Mouse (Mus musculus) C2C12 (cell line): ENCODE measurements at regions not wholly inside any gene's neighbourhood (a gene's known extent, or its start where the extent isn't known, plus 50 kb on each side); places are given as distances from the start of the nearest gene placed in this dataset.

Source experiments
- H3K27me3 ChIP-seq: one replicate; pipeline ENCODE4 v1.6.1; 2011; ENCODE audit not compliant: control insufficient read depth, insufficient read depth, insufficient read length
- H3K36me3 ChIP-seq: one replicate; pipeline ENCODE4 v1.6.1; 2011; ENCODE audit not compliant: control insufficient read depth, insufficient read depth
- H3K4me3 ChIP-seq: one replicate; pipeline ENCODE4 v1.5.1; 2011; ENCODE audit warnings: mild to moderate bottlenecking, control low read depth; ENCODE audit not compliant: poor library complexity, insufficient read depth, severe bottlenecking
- H3K79me2 ChIP-seq: one replicate; pipeline ENCODE4 v1.6.1; 2011; ENCODE audit not compliant: control insufficient read depth, insufficient read depth
- H3K79me3 ChIP-seq: one replicate; pipeline ENCODE4 v1.6.1; 2011; ENCODE audit warnings: low read depth, control low read depth
- H3ac ChIP-seq: one replicate; pipeline ENCODE3; 2011; ENCODE audit warnings: low read depth; ENCODE audit not compliant: control insufficient read depth, insufficient read length
- CEBPB ChIP-seq: IDR thresholded peaks from one replicate; pipeline ENCODE4 v1.6.1; 2011; ENCODE audit warnings: low read depth, mild to moderate bottlenecking, control low read depth, moderate library complexity
- CTCF ChIP-seq: IDR thresholded peaks from one replicate; pipeline ENCODE4 v1.5.1; 2011; ENCODE audit not compliant: control insufficient read depth, insufficient read depth, insufficient read length
- FOSL1 ChIP-seq: IDR thresholded peaks from one replicate; pipeline ENCODE4 v1.8.0; 2011; ENCODE audit warnings: mild to moderate bottlenecking, low read length; ENCODE audit not compliant: poor library complexity, insufficient read depth, severe bottlenecking
- MAX ChIP-seq: IDR thresholded peaks from one replicate; pipeline ENCODE4 v1.6.1; 2011; ENCODE audit warnings: mild to moderate bottlenecking, control low read depth
- MYOD1 ChIP-seq: IDR thresholded peaks from one replicate; pipeline ENCODE4 v1.6.1; 2011; ENCODE audit warnings: low read depth; ENCODE audit not compliant: control insufficient read depth, insufficient read length
- MYOG ChIP-seq: IDR thresholded peaks from one replicate; pipeline ENCODE4 v1.6.1; 2011; ENCODE audit not compliant: control insufficient read depth, insufficient read length; ENCODE audit errors: extremely low read depth
- USF1 ChIP-seq: IDR thresholded peaks from one replicate; pipeline ENCODE4 v1.6.1; 2011; ENCODE audit warnings: low read depth, mild to moderate bottlenecking, control low read depth, moderate library complexity

DNA sequence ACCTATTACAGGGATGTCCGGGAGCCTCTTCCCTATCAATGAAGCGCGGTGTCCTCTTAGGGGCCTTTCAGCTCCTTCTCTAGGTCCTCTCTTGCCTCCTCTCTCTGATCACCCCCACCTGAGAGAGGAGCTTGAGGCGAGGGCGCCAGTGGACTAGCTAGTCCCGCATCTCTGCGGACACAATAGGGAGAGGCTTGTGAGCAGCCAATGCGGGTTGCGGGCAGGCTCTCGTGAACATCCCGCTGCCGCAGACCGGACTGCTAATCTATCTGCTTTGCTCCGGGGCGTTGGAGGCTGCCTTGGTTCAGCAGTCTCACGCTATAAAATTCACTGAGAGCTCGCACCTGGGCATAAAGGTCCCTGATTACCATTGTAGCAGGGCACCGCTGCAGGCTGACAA lies 279.3 kb upstream of the Robo1 start:
- H3K79me2 ChIP-seq = no peaks in the 10 kb centered on the region
- no peaks in the 10 kb centered on the region for H3K79me3 ChIP-seq
- TF ChIP-seq CEBPB (no peak), USF1 (no peak), MYOG (no peak), FOSL1 (no peak), MAX (no peak), MYOD1 (no peak), CTCF (no peak)
- no peaks in the 10 kb centered on the region for H3K27me3 ChIP-seq
- H3K36me3 ChIP-seq = no peaks in the 10 kb centered on the region
- H3ac ChIP-seq = no peak overlapping the region
- no peak overlapping the region for H3K4me3 ChIP-seq

DNA sequence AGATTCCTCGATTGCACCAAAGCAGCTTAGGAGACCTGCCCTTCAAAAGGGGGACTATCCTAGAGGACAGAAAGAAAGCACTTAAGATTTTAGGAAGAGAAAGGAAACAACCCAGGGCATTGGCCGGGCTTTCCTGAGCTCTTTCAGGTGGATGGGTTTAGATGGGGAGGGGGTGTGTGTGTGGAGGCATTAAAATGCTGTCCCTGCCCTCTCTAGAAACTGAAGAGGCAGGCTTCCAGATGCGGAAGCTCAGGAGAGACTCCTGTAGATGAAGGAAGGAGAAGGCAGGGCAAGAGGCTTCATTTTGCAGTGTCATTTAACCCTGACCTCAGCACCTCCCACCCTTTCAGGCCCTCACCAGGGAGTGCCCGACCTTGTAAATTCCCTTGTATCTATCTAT lies 278.8 kb upstream of the Robo1 start:
- Histone ChIP-seq H3K79me3 (no peaks in the 10 kb centered on the region), H3K79me2 (no peaks in the 10 kb centered on the region), H3K36me3 (no peaks in the 10 kb centered on the region), H3ac (no peak overlapping the region), H3K4me3 (no peak overlapping the region), H3K27me3 (no peaks in the 10 kb centered on the region)
- TF ChIP-seq CTCF = no peak

DNA sequence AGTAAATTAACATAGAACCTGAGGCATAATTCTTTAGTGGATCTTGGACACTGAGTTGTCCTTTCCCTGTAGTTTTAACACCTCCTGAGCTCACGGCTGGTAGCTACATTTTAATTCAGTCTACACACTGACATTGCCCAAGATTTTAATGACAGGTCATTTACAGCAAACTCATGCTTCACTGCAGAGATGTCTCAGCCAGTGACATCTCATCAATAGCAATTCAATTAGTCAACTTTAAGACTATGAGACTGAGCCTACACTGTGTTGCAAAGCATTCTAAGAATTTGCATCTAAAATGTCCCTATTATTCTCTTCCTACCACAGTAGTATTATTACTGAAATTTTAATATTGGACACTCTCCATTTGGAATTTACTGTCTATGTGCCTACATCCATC lies 239.9 kb upstream of the Robo1 start:
- no peaks in the 10 kb centered on the region for H3K36me3 ChIP-seq
- no peaks in the 10 kb centered on the region for H3K79me3 ChIP-seq
- no peaks in the 10 kb centered on the region for H3K79me2 ChIP-seq
- H3K27me3 ChIP-seq = no peaks in the 10 kb centered on the region
- TF ChIP-seq MYOD1 (no peak), MYOG (no peak), CTCF (no peak), MAX (no peak), CEBPB (no peak), FOSL1 (no peak), USF1 (no peak)
- no peak overlapping the region for H3ac ChIP-seq
- no peak overlapping the region for H3K4me3 ChIP-seq

DNA sequence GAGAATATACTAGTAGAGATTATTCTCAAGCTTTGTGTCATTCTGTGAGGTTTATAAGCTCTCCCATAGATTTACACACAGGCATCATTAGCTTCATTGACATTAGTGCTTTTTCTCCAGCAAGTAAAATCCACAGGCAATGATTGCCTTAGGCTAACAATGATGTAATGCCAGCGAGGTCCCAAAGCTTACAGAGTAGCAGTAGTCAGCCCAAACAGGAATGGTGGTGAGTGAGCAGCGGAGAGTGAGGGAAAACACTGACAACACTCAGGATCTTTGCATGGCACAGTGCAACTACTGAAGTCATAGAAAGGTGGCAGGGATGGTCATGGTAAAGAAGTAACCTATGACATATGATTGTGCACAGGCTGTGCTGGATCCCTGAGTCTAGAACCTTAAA lies 238.5 kb upstream of the Robo1 start:
- H3K36me3 ChIP-seq = no peaks in the 10 kb centered on the region
- H3K79me3 ChIP-seq = no peaks in the 10 kb centered on the region
- no peaks in the 10 kb centered on the region for H3K79me2 ChIP-seq
- H3K4me3 ChIP-seq = no peak overlapping the region
- no peak for TF ChIP-seq CTCF
- no peak for TF ChIP-seq USF1
- TF ChIP-seq MYOD1 = no peak
- no peak for TF ChIP-seq MYOG
- no peak for TF ChIP-seq FOSL1
- no peak for TF ChIP-seq CEBPB
- TF ChIP-seq MAX = no peak
- H3ac ChIP-seq = no peak overlapping the region
- H3K27me3 ChIP-seq = no peaks in the 10 kb centered on the region

DNA sequence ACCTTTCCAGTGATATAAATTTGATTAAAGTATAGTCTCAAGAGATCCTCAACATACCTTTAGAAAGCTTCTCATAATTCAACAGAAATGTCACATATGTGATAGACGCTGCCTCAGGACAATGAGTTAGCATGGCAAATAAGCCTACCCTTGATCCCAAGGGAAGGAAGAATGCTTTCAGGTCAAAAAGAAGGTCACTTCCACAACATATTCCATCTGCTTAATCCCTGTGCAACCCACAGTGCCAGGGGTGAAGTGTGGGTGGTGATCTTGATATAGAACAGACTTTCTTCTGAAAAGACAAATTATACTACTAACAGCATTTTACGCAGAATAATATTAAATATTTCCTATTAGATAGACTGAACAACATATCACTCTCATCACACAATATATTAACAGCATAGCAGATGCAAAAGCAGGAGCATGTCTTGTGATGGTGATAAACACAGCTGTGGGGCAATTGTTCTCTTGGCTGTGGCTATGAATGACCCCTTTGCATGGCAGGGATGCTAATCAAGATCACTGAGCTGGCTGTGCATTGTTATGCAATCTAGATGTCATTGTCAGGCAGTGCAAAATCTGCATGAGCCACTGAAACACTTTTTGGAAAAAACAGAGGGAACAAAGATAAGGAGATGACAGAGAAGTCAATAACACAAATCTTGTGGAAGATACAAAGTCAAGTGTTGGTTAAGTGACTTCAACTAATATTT lies 236.2 kb upstream of the Robo1 start:
- TF ChIP-seq CTCF = no peak
- no peak for TF ChIP-seq FOSL1
- TF ChIP-seq MYOG = no peak
- TF ChIP-seq CEBPB = no peak
- TF ChIP-seq MAX = no peak
- no peak for TF ChIP-seq MYOD1
- TF ChIP-seq USF1 = no peak

DNA sequence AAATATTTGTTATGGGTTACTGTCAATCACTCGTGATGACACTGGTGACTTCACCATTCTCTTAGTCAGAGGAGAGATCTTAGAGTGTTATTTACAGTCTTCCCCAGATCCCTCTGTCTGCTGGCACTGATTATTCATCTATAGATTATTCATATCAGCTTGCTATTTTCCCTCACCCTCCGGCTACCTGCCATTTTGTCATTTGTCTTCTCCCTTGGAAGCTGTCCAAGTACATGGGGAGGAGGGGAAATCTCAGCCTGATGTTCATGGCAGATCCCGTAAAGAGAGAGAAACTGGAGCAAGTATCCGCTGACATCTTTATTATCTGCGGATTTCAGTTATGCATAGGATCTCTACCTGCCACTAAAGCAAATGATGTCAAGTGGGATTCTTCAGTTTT lies 222.9 kb upstream of the Robo1 start:
- no peaks in the 10 kb centered on the region for H3K79me2 ChIP-seq
- H3K4me3 ChIP-seq = no peak overlapping the region
- H3K36me3 ChIP-seq = no peaks in the 10 kb centered on the region
- no peak overlapping the region for H3ac ChIP-seq
- H3K79me3 ChIP-seq = no peaks in the 10 kb centered on the region
- no peak for TF ChIP-seq MYOG
- TF ChIP-seq MYOD1 = no peak
- H3K27me3 ChIP-seq = no peaks in the 10 kb centered on the region

More for the DNA sequence above, 236.2 kb upstream of the Robo1 start:
- H3K27me3 ChIP-seq = no peaks in the 10 kb centered on the region
- no peaks in the 10 kb centered on the region for H3K36me3 ChIP-seq
- H3ac ChIP-seq = no peak overlapping the region
- no peaks in the 10 kb centered on the region for H3K79me3 ChIP-seq
- H3K4me3 ChIP-seq = no peak overlapping the region
- no peaks in the 10 kb centered on the region for H3K79me2 ChIP-seq
